Mouse (Mus musculus): Measurements from ENCODE around the gene Plekhj1. TPM values are rescaled to one million over a fixed set of nuclear protein-coding genes. Genes with fewer than 3 reads are reported as not detected.
"Not testable (repeated sequence)": the region's sequence is repeated elsewhere in the genome, so short reads cannot be mapped to it uniquely, and the experiment has no call there.

Gene Plekhj1
- 10 to 100 TPM; 66.1 to 77.7 TPM for total RNA-seq (2021)
- long read RNA-seq, experiment 1, transcript Plekhj1-206 (5 exons, 1,261 nt), result minor isoform, 7 of 86 reads
- long read RNA-seq, experiment 1, transcript Plekhj1-201 (6 exons, 1,260 nt), result major isoform, 25 of 86 reads
- long read RNA-seq, experiment 1, partial matches to known transcripts, result 32 of 86 reads
- long read RNA-seq, experiment 1, other reads (novel, unspliced or antisense), result 19 of 86 reads
- long read RNA-seq, experiment 2, transcript Plekhj1-201 (6 exons, 1,260 nt), result major isoform, 23 of 63 reads
- long read RNA-seq, experiment 2, partial matches to known transcripts, result 14 of 63 reads
- long read RNA-seq, experiment 2, other reads (novel, unspliced or antisense), result 19 of 63 reads

DNA sequence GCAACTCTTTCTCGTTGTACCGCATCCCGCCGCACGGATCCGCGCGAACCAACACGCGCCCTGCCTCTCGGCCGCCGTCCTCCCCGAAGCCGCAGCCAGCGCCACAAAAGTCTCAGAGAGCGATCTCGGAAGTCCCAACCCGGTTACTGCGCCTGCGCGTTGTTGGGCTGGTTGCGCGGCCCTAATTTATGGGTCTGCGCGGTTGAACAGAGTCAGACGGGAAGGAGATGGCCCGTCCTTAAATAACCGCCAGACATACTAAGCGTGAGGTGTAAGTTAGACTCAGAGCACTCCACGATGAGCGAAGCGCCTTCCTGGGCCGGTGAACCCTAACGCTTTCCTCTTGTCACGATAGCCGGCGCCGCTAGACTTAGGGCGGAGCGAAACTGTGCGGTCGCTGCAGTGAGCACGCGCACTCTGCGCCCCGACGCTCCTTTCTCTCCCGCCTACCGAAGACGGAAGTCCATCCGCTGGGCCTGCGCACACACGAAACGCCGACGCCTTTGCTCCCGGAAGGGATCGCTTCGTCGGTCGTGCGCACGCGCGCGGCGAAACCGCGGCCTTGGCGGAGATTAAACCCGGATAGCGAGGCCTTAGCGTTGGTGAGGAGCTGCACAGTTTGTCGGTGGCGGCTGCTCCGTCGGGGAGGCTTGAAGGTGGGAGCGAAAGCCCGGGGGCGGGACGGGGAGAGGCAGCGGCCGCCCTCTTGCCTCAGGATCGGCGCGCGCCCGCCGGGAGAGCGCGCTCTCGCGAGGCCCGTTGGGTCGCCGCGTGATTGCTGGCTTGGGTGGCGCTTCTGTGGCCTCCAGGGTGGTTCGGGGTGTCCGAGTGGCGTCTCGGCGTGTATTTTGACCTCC lies at the start of gene Plekhj1, which contains the start of gene Sf3a2:
Gene Plekhj1, minus strand, starts transcription at position 477 of the 857 bp plus-strand sequence.
Gene Sf3a2, plus strand, starts transcription at position 49 of the 857 bp plus-strand sequence.
- peak; percentile 96 to 97 for DNase-seq (ENCODE audit: low spot score in 2 of 2)

DNA sequence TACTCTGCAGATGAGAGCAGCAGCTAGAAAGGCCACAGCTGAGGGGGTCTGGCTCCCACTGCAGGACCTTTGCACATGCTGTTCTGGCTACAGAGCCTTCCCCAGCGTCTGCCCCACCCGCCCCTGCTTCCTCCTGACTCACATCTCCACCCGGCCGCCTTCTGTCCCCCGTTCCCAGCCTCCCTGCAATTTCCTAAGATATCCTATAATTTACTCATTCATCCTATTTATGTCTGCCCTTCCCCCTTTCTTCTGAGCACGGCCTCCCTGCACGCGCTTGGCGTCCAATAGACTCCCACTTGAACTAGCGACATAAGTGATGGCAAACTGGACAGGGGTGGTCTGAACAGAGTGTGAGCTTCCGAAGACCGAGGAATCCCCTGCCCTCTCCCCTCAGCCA lies 47.3 kb upstream of the Plekhj1 start:
- peak; percentile 56 to 75 for DNase-seq (ENCODE audit: low spot score in 2 of 2)

- DNase-seq (ENCODE audit: low spot score in 2 of 2), result no peak
Observed at GRCm38 (mm10) chr10:80845055-80845693, 46.7 kb upstream of the Plekhj1 start.

GRCm38 (mm10) chr10:80843931-80844547 lies 45.6 kb upstream of the Plekhj1 start, which contains the start of gene Lingo3:
TSS of gene Lingo3 (minus strand) at chr10:80844039.
- DNase-seq (ENCODE audit: low spot score in 2 of 2), result peak; percentile 56 to 72

GRCm38 (mm10) chr10:80843087-80843930 lies 44.9 kb upstream of the Plekhj1 start:
- no peak for DNase-seq (ENCODE audit: low spot score in 2 of 2)

DNA sequence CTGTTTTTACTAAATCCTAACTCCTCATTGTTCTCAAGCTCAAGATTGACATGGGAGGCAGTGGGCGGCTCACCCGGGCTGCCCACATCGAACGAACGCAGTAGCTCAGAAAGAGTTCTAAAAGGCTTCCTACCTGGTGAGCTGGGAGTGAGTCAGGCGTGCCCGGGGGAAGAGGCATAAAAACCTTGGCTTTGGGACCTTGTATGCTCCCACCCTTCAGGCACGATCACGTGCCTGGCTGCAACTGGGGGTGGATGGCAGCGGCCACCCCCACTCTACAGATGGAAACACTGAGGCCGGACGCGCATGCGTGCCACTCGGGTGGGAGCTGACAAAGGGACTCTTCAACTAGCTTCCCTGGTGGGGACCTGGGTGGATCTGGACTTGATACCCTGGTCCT lies 43.9 kb upstream of the Plekhj1 start:
- peak; percentile 55 to 63 for DNase-seq (ENCODE audit: low spot score in 2 of 2)

DNA sequence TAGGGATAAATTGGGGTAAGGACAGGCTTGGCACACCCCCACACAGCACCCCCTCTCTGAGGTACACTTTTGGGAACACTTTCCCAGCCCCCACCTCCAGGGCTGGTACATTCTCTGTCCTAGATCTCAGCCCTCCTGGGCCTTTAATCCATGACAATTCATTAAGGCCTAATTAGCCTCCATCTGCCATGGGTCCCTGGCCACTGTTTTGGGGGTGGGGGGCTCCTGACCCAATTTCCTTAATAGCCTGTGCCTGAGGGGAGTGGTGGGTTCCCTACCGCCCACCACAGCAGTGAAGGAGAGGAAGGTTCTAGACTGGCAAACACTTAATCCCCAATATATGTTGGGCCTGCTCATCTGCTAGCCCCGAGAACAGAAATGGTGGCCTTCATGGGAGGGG lies 43.3 kb upstream of the Plekhj1 start:
- DNase-seq (ENCODE audit: low spot score in 2 of 2), result no peak

- no peak for DNase-seq (ENCODE audit: low spot score in 2 of 2)
Observed at GRCm38 (mm10) chr10:80839848-80840247, 41.4 kb upstream of the Plekhj1 start.

GRCm38 (mm10) chr10:80838346-80838912 lies 40.0 kb upstream of the Plekhj1 start:
- DNase-seq (ENCODE audit: low spot score in 2 of 2), result no peak

- DNase-seq (ENCODE audit: low spot score in 2 of 2), result no peak
Observed at GRCm38 (mm10) chr10:80837827-80838226, 39.4 kb upstream of the Plekhj1 start.

- DNase-seq (ENCODE audit: low spot score in 2 of 2), result no peak
Observed at GRCm38 (mm10) chr10:80836949-80837379, 38.5 kb upstream of the Plekhj1 start.

DNA sequence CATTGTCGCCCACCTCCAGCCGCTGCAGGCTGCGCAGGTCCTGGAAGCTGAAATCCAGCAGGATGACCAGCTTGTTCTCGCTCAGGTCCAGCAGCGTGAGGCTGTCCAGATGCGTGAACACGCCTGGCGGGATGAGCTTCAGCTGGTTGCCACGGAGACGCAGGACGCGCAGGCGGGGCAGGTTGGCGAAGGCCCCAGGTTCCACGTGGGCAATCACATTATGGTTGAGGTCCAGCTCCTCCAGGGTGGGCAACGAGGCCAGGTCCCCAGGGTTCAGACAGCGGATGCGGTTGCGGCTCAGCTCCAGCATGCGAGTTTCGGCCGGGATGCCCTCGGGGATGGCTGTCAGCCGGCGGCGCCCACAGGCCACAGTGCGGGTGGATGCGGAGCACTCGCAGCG lies 37.2 kb upstream of the Plekhj1 start:
- DNase-seq (ENCODE audit: low spot score in 2 of 2), result no peak

- no peak for DNase-seq (ENCODE audit: low spot score in 2 of 2)
Observed at GRCm38 (mm10) chr10:80832818-80833217, 34.4 kb upstream of the Plekhj1 start.

- no peak for DNase-seq (ENCODE audit: low spot score in 2 of 2)
Observed at GRCm38 (mm10) chr10:80831136-80831535, 32.7 kb upstream of the Plekhj1 start.

DNA sequence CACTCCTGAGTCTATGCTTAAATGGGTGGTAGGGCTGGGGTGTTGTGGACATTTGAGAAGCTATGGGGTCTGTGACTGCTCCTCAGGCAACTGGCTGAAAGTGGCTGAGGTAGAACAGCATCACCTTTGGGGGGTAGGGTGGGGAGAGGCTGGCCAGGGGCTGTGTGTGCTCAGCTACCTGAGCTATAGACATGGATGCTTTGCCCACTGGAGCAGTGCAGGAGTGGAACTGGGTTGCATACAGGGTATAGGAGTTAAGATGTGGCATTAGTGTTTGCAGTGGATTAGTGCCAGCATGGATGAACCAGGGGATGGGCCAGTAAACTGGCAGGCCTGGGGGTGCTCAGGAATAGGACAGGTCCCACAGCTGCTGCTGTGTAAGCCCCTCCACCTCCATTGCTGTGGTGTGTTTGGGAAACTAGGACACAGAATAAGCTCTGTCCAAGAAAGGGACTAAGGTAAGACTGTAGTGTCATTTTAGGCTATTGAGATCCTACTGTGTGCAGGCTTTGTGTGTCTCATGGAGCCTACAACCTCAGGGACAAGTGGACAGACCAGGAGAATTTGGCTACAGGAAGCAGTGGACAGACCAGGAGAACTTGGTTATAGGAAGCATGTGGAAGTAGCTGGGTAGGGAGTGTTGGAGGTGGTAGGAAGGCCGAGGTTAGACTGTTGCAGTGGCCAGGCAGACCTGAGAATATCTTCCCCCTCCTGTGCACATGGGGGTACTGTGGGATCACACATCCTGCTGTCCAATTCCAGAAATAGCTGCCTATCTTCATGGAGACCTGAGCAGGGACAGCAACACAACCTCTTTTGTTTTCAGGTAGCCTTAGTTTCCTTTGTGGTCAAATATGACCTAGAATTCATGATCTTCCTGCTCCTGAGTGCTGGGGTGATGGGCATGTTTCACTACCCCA lies 31.2 kb upstream of the Plekhj1 start:
- DNase-seq (ENCODE audit: low spot score in 2 of 2), result no peak

DNA sequence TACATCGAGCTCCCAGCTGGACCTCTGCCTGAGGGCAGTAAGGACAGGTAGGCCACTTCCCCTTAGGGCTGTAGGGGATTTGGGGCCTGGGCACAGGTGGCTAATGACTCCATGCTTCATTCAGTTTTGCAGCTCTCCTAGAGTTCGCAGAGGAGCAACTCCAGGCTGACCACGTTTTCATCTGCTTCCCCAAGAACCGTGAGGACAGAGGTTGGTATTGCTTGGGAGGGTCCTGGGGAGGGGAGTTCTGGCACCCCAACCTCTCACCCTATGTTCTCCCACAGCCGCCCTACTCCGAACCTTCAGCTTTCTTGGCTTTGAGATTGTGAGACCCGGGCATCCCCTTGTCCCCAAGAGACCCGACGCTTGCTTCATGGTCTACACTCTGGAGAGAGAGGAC lies 30.2 kb upstream of the Plekhj1 start:
- DNase-seq (ENCODE audit: low spot score in 2 of 2), result not testable (repeated sequence)

DNA sequence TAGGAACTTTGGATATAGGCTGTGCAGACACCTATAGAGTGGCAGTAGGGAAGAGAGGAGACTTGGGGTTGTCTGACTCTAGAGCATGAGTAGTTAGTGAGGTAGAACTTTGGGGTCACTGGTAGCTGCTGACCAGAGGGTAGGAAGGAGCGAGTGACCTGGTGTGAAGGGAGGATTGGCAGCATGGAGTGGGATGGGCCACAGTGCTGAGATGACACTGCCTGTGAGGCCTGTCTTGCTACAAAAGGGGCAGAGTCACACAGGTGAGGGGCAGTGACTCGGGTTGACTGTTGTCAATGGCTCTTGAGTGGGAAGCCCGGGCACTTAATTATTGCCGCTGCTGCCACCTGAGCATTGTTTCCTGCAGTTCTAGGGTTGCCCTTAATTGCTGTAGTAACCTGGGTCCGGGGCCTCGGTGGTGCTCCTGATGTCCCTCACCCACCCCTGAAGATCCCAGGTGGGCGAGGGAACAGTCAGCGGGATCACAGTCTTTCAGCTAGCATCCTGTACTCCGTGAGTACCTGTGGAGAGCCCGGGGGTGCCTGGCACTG lies 29.5 kb upstream of the Plekhj1 start:
- DNase-seq (ENCODE audit: low spot score in 2 of 2), result no peak

All from left cerebral cortex, adult 18-20 months (tissue).